Mouse (Mus musculus) frontal cortex, adult 2 months (tissue): Measurements from ENCODE around the gene Fry. TPM values are rescaled to one million over a fixed set of nuclear protein-coding genes. Genes with fewer than 3 reads are reported as not detected.

Experiments
- DNase-seq, 2 experiments: peaks; one replicate each; pipeline ENCODE4 v3.0.0; 2022; ENCODE audit warnings: low spot score in 1 of 2; ENCODE audit errors: extremely low spot score in 1 of 2
- polyA plus RNA-seq: library from polyadenylated mRNA; depleted of rRNA; stranded (reverse); fragments of >200 nt; gene quantifications from 2 replicates; pipeline ENCODE4 v1.2.3, GENCODE M21; 2012

Gene Fry
- polyA plus RNA-seq, 1 experiment, result 80.9 TPM

GRCm38 (mm10) chr5:150125920-150126319 is 7.5 kb downstream of the Fry start:
- no peak for DNase-seq

GRCm38 (mm10) chr5:150128432-150128831 is 10.0 kb downstream of the Fry start:
- DNase-seq, result peak in 1 of 2 experiments; percentile 45

- DNase-seq, result no peak
Measured at GRCm38 (mm10) chr5:150130144-150130543, 11.7 kb downstream of the Fry start.

- no peak for DNase-seq
Measured at GRCm38 (mm10) chr5:150131166-150131565, 12.7 kb downstream of the Fry start.

- no peak for DNase-seq
Measured at GRCm38 (mm10) chr5:150134651-150135050, 16.2 kb downstream of the Fry start.

- DNase-seq, result no peak
Measured at GRCm38 (mm10) chr5:150135529-150135928, 17.1 kb downstream of the Fry start.

GRCm38 (mm10) chr5:150137772-150138451 is 19.5 kb downstream of the Fry start:
- DNase-seq, result no peak

- DNase-seq, result no peak
Measured at GRCm38 (mm10) chr5:150140513-150140912, 22.1 kb downstream of the Fry start.

- DNase-seq, result no peak
Measured at GRCm38 (mm10) chr5:150145967-150146366, 27.5 kb downstream of the Fry start.

GRCm38 (mm10) chr5:150146612-150147011 is 28.2 kb downstream of the Fry start:
- no peak for DNase-seq

- DNase-seq, result no peak
Measured at GRCm38 (mm10) chr5:150149725-150150124, 31.3 kb downstream of the Fry start.

GRCm38 (mm10) chr5:150150986-150151385 is 32.5 kb downstream of the Fry start:
- no peak for DNase-seq

- DNase-seq, result no peak
Measured at GRCm38 (mm10) chr5:150152071-150152879, 33.8 kb downstream of the Fry start.

GRCm38 (mm10) chr5:150152880-150153281 is 34.4 kb downstream of the Fry start:
- DNase-seq, result no peak

- no peak for DNase-seq
Measured at GRCm38 (mm10) chr5:150155388-150155787, 36.9 kb downstream of the Fry start.

GRCm38 (mm10) chr5:150156063-150156786 is 37.8 kb downstream of the Fry start:
- DNase-seq, result peak in 1 of 2 experiments; percentile 50

- DNase-seq, result no peak
Measured at GRCm38 (mm10) chr5:150157682-150158081, 39.2 kb downstream of the Fry start.

GRCm38 (mm10) chr5:150159151-150159550 is 40.7 kb downstream of the Fry start:
- no peak for DNase-seq

- no peak for DNase-seq
Measured at GRCm38 (mm10) chr5:150161193-150161592, 42.7 kb downstream of the Fry start.

GRCm38 (mm10) chr5:150161898-150162297 is 43.5 kb downstream of the Fry start:
- no peak for DNase-seq

GRCm38 (mm10) chr5:150164671-150165070 is 46.2 kb downstream of the Fry start:
- no peak for DNase-seq
